Mouse (Mus musculus): ENCODE results near the gene Rnf121. TPM values are rescaled to one million over a fixed set of nuclear protein-coding genes. Genes with fewer than 3 reads are reported as not detected.

The Rnf121 gene
- total RNA-seq, 2 experiments from 2014 or later, result 40.2 to 48.5 TPM

DNA sequence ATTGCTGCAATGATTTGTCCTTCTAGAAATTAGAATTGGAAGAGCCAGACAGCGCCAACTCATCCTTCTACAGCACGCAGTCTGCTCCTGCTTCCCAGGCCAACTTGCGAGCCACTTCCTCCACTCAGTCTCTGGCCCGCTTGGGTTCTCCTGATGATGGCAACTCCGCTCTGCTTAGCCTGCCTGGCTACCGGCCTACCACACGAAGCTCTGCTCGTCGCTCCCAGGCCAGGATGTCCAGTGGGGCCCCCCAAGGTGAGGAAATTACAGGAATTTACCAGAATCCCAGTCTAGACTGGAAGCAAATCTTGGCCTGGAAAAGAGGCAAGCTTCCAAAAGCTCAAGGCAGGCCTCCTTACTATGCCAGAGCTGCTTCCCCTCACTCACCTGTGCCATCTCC, 53.4 kb downstream of the Rnf121 start:
- intact Hi-C loops (cut with DNase I), result no loop called here
- no peak for DNase-seq (ENCODE audit: low spot score in 2 of 2)

DNA sequence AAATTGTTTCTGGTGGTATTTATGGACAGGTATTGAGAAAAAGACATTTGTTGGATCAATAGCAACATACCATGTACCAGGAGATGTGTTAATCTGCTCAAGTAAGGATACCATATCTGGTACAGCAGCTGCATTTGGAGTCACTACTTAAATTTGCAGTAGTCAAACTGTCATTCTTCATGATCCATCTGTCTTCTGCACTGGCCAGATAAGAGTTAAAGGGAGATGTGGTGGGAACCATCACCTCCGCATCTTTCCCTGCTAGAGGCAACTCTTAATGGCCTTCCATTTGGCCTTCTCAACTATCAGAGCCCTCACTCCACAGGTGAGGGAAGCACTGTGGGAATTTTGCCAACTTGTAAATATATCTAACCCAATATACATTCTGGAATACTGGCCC, 58.7 kb downstream of the Rnf121 start:
- intact Hi-C loops (cut with DNase I), result no loop called here

DNA sequence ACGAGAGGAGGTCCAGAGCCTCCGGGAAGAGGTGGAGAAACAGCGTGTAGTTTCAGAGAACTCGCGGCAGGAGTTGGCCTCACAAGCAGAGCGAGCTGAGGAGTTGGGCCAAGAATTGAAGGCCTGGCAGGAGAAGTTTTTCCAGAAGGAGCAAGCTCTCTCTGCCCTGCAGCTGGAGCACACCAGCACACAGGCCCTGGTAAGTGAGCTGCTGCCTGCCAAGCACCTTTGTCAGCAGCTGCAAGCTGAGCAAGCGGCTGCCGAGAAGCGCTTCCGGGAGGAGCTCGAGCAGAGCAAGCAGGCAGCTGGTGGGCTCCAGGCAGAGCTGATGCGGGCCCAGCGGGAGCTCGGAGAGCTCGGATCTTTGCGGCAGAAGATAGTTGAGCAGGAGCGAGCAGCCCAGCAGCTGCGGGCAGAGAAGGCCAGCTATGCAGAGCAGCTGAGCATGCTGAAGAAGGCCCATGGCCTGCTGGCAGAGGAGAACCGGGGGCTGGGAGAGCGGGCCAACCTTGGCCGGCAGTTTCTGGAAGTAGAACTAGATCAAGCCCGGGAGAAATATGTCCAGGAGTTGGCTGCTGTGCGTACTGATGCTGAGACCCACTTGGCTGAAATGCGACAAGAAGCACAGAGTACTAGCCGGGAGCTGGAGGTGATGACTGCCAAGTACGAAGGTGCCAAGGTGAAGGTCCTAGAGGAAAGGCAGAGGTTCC, 64.2 kb downstream of the Rnf121 start:
- DNase-seq (ENCODE audit: low spot score in 2 of 2), result no peak
- intact Hi-C loops (cut with DNase I), result no loop called here

More for the DNA sequence above, 58.7 kb downstream of the Rnf121 start:
- DNase-seq (ENCODE audit: low spot score in 2 of 2), result no peak

DNA sequence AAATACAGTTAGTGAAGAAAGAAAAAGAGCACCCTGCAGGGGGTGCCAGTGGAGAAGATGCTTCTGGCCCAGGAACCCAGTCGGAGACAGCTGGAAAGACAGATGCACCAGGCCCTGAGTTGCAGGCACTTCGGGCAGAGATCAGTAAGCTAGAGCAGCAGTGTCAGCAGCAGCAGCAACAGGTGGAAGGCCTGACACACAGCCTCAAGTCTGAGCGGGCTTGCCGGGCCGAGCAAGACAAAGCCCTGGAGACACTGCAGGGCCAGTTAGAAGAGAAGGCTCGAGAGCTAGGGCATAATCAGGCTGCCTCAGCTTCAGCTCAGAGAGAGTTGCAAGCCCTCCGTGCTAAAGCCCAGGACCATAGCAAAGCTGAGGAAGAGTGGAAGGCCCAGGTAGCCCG, 65.0 kb downstream of the Rnf121 start:
- no peak for DNase-seq (ENCODE audit: low spot score in 2 of 2)
- intact Hi-C loops (cut with DNase I), result no loop called here

DNA sequence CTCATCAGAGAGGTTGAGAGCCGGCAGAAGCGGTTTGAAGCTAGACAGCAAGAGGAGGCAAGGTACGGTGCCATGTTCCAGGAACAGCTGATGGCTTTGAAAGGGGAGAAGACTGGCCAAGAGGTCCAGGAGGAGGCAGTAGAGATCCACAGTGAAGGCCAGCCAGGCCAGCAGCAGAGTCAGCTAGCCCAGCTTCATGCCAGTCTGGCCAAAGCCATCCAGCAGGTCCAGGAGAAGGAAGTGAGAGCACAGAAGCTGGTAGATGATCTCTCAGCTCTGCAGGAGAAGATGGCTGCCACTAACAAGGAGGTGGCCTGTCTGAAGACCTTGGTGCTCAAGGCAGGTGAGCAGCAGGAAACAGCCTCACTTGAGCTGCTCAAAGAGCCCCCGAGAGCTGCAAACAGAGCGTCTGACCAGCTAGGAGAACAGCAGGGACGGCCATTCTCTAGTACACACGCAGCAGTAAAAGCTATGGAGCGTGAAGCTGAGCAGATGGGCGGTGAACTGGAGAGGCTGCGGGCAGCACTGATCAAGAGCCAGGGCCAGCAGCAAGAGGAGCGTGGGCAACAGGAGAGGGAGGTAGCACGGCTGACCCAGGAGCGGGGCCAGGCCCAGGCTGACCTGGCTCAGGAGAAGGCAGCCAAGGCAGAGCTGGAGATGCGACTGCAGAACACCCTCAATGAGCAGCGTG, 65.7 kb downstream of the Rnf121 start:
- no peak for DNase-seq (ENCODE audit: low spot score in 2 of 2)
- intact Hi-C loops (cut with DNase I), result loop anchor here (5.0 kb wide), 1 partner anchor 78 kb away; no protein-coding TSS in a partner anchor

GRCm38 (mm10) chr7:101998194-101998927, 66.9 kb downstream of the Rnf121 start:
- intact Hi-C loops (cut with DNase I), result loop anchor here (5.0 kb wide), 1 partner anchor 79 kb away; no protein-coding TSS in a partner anchor
- DNase-seq (ENCODE audit: low spot score in 2 of 2), result peak; percentile 80 to 82

GRCm38 (mm10) chr7:101994241-101994640, 71.0 kb downstream of the Rnf121 start:
- DNase-seq (ENCODE audit: low spot score in 2 of 2), result no peak
- intact Hi-C loops (cut with DNase I), result no loop called here

- DNase-seq (ENCODE audit: low spot score in 2 of 2), result no peak
- intact Hi-C loops (cut with DNase I), result no loop called here
These were observed 80.2 kb downstream of the Rnf121 start for GRCm38 (mm10) chr7:101985081-101985480.

- intact Hi-C loops (cut with DNase I), result no loop called here
- no peak for DNase-seq (ENCODE audit: low spot score in 2 of 2)
These were observed 82.5 kb downstream of the Rnf121 start for GRCm38 (mm10) chr7:101982735-101983134.

DNA sequence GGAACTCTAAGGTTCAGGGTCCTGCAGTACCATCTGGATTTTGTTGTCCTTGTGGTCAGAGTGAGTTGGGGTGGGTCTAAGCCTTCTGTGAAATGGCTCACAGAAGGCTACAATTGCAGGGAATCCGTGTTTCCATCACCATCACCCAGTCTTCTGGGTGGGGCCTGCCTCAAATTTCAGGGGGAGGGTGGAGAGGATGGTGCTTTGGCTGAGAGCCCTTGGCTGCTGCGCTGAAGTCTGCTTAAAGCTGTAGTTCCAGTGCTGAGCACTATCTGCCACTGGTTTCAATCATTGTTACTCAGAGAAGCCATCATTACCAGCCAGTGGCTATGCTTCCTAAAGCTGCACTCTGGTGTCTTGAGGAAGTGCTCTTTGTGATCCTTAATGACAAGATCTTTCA, 90.8 kb downstream of the Rnf121 start:
- intact Hi-C loops (cut with DNase I), result no loop called here
- DNase-seq (ENCODE audit: low spot score in 2 of 2), result no peak

DNA sequence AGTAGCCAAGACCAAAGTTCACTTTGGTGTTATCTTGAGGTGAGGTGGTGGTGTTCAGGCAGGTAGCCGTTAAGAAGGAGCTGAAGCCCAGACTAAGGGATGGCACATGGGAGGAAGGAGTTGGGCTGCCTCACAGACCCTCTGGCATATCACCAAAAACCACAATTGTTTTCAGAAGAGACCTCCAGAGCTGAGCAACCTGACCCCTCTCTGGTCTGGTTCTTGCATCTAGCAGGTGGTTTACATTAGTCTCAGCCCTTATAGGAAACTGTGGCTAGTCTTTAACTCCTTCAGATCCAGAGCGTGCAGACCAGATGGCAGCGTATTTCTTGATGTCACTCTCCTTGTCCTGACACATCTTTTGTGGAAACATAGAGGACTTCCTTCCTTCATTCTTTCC, 91.5 kb downstream of the Rnf121 start:
- intact Hi-C loops (cut with DNase I), result no loop called here
- DNase-seq (ENCODE audit: low spot score in 2 of 2), result no peak

DNA sequence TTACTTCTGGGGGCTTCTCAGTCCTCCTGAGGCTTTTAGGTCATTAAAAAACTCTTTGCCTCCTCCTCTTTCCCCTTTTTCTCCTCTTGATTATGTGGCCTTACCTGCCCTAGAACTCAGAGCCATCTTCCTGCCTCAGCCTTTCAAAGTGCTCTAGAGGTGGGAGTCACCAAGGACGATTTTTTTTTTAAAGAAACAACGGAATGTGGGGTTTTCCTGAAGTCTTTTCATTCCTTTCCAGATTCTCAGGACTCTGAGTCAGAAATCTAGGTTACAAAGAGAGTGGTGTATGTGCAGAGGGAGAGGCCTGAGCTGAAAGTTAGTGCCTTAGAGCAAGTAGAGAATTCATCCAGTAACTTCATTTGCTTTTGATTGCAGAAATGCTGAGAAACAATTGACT, 93.5 kb downstream of the Rnf121 start:
- intact Hi-C loops (cut with DNase I), result no loop called here
- no peak for DNase-seq (ENCODE audit: low spot score in 2 of 2)

DNA sequence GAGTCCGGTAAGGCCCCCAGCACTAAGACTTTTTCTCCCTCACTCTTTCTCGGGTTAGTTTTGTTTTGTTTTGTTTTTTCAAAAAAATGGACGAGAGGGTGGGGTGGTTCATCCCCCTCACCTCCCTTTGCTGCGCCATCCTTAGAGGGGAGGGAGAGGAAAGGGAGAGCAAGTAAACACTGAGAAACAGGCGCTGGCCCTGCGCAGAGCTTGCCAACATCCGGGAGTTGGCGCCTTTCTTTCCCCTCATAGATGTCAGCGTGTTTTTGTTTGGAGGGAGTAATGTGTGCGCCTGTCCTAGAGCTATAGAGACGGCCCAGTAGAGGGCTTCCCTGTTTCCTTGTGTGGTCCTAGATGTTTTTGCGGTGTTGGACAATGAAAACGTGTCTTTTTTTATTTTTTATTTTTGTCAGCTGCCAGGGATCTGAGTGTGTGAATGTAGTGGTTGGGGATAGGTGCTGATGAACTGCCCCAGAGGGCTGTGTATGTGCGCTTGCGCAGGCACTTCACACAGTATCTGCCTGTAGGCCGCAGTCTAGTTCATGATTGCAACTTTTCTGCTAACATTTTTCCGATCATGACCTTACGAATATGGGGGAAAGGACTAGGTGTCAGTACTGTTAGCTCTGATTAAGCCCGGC, 94.3 kb downstream of the Rnf121 start:
- intact Hi-C loops (cut with DNase I), result no loop called here
- peak; percentile 76 to 82 for DNase-seq (ENCODE audit: low spot score in 2 of 2)

GRCm38 (mm10) chr7:101970429-101970775, 94.9 kb downstream of the Rnf121 start:
- DNase-seq (ENCODE audit: low spot score in 2 of 2), result peak; percentile 80 to 85
- intact Hi-C loops (cut with DNase I), result no loop called here

DNA sequence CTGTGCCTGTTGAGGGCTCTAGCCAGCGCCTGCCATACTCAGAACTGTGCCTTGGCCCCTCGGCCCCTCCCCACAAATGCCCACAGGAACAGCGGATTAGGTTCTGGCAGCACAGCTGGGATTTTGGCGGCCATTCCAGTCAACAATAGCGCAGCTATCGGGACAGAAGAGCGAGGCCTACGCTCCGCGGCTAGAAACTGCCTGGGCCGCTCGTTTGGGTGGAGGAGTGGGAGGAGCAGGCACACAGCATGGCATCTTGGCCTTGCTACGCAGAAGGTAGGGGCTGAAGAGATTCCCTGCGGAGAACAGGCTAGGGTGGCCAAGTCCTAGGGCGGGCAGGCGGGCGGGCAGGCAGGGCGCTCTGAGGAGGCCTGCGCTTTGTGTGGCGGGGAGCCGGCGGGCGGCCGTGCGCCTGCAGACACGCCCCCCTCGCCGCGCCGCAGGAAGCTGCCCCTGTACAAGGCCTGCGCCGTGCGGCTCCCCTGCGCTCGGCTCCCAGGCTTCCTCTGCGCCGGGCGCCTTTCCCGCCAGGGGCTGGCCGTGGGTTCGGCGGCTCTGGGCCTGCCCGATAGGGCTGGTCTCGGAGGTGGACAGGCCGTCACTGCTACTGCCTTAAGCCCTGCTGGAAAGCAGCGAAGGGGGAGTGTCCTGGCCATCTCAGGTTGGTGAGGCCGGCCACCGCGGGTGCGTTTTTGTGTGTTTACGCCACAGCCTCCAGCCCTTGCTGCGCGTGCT, 95.4 kb downstream of the Rnf121 start:
- intact Hi-C loops (cut with DNase I), result loop anchor here (5.0 kb wide), 1 partner anchor 38 kb away; the partner anchor contains the start of genes Lrrc51 and Numa1
- peak; percentile 86 to 90 for DNase-seq (ENCODE audit: low spot score in 2 of 2)

Other genes with a start within 250 kb of the Rnf121 start
- not detected for gene Phox2a, start 247.2 kb downstream of the Rnf121 start, total RNA-seq (2021)
- gene Inppl1, start 227.2 kb downstream of the Rnf121 start, total RNA-seq (2021), result 10 to 100 TPM; 33.2 to 37.5 TPM
- under 1 TPM in 1 of 2 experiments, not detected in 1; 0.39 TPM for gene Folr2, start 208.3 kb downstream of the Rnf121 start, total RNA-seq (2021)
- 10 to 100 TPM; 31.0 to 31.7 TPM for gene Anapc15, start 201.8 kb downstream of the Rnf121 start, total RNA-seq (2021)
- gene Folr1, start 194.7 kb downstream of the Rnf121 start, total RNA-seq (2021), result 1 to 10 TPM; 1.0 to 1.2 TPM
- 100 to 1,000 TPM in 1 of 2 experiments, 10 to 100 TPM in 1; 98.0 to 105 TPM for gene Lamtor1, start 159.6 kb downstream of the Rnf121 start, total RNA-seq (2021)
- under 1 TPM in 1 of 2 experiments, not detected in 1; 0.18 TPM for gene Tomt, start 159.1 kb downstream of the Rnf121 start, total RNA-seq (2021)
- 1 to 10 TPM; 5.2 to 5.3 TPM for gene Lrrc51, start 131.6 kb downstream of the Rnf121 start, total RNA-seq (2021)
- gene Numa1, start 131.4 kb downstream of the Rnf121 start, total RNA-seq (2021), result 100 to 1,000 TPM in 1 of 2 experiments, 10 to 100 TPM in 1; 79.2 to 102 TPM
- 10 to 100 TPM in 1 of 2 experiments, 1 to 10 TPM in 1; 3.7 to 10.6 TPM for gene Il18bp, start 46.8 kb downstream of the Rnf121 start, total RNA-seq (2021)
- gene Xndc1, start within 50 bp of the Rnf121 start, total RNA-seq (2021), result 10 to 100 TPM; 19.9 to 32.1 TPM
- 1 to 10 TPM; 1.2 TPM for gene Xntrpc, start 244 bp upstream of the Rnf121 start, total RNA-seq (2021)
- gene Trpc2, start 17.6 kb upstream of the Rnf121 start, total RNA-seq (2021), result 1 to 10 TPM in 1 of 2 experiments, under 1 TPM in 1; 0.27 to 2.3 TPM
- gene Art1, start 36.3 kb upstream of the Rnf121 start, total RNA-seq (2021), result not detected
- gene Art5, start 44.0 kb upstream of the Rnf121 start, total RNA-seq (2021), result not detected
- under 1 TPM; 0.45 to 0.52 TPM for gene Chrna10, start 51.4 kb upstream of the Rnf121 start, total RNA-seq (2021)
- gene Nup98, start 144.7 kb upstream of the Rnf121 start, total RNA-seq (2021), result 10 to 100 TPM; 34.0 to 44.5 TPM
- gene Pgap2, start 144.7 kb upstream of the Rnf121 start, total RNA-seq (2021), result 10 to 100 TPM; 22.1 to 23.1 TPM
- 10 to 100 TPM; 25.5 to 31.0 TPM for gene Rhog, start 190.6 kb upstream of the Rnf121 start, total RNA-seq (2021)
- 10 to 100 TPM; 88.5 to 92.8 TPM for gene Stim1, start 202.3 kb upstream of the Rnf121 start, total RNA-seq (2021)